Mouse (Mus musculus) midbrain, embryonic 15.5 days (tissue): Measurements from ENCODE around the gene Pabpc6. TPM values are rescaled to one million over a fixed set of nuclear protein-coding genes. Genes with fewer than 3 reads are reported as not detected.

Experiments used
- ATAC-seq: fragments of 200-750 bp; cut with Nextera tagmentation; replicated peaks from 2 replicates; pipeline ENCODE4 v1.8.0; 2017; ENCODE audit warnings: moderate TSS enrichment
- H3K27ac ChIP-seq: fragments of 300-500 bp; sonication (generic); 2 replicates; pipeline ENCODE4 v1.5.1; 2015; ENCODE audit warnings: mild to moderate bottlenecking, inconsistent platforms
- H3K27me3 ChIP-seq: fragments of 300-500 bp; sonication (generic); replicated peaks from 2 replicates; pipeline ENCODE4 v1.6.1; 2015; ENCODE audit warnings: inconsistent platforms
- H3K36me3 ChIP-seq: fragments of 300-500 bp; sonication (generic); replicated peaks from 2 replicates; pipeline ENCODE4 v1.6.1; 2015; ENCODE audit warnings: inconsistent platforms
- H3K4me1 ChIP-seq: fragments of 300-500 bp; sonication (generic); 2 replicates; pipeline ENCODE4 v1.6.1; 2015; ENCODE audit warnings: inconsistent platforms
- H3K4me2 ChIP-seq: fragments of 300-500 bp; sonication (generic); 2 replicates; pipeline ENCODE4 v1.6.1; 2015; ENCODE audit warnings: inconsistent platforms, mild to moderate bottlenecking, moderate library complexity
- H3K4me3 ChIP-seq: fragments of 300-500 bp; sonication (generic); 2 replicates; pipeline ENCODE4 v1.5.1; 2015; ENCODE audit warnings: mild to moderate bottlenecking, inconsistent platforms
- H3K9ac ChIP-seq: fragments of 300-500 bp; sonication (generic); 2 replicates; pipeline ENCODE4 v1.6.1; 2015; ENCODE audit warnings: mild to moderate bottlenecking, inconsistent platforms
- H3K9me3 ChIP-seq: fragments of 300-500 bp; sonication (generic); 2 replicates; pipeline ENCODE4 v1.6.1; 2016; ENCODE audit warnings: inconsistent platforms
- WGBS: fragments of 180-500 bp; shearing (Covaris S2); methylation state at CpG from one replicate; pipeline ENCODE4 v1.1.7; 2015; ENCODE audit warnings: mixed read lengths; 5-methylcytosine and 5-hydroxymethylcytosine counted together
- polyA plus RNA-seq: library from polyadenylated mRNA; unstranded; fragments of >200 nt; fragmentation: Nextera tagmentation; extraction: Ambion mirVana; gene quantifications from 2 replicates; pipeline ENCODE4 v1.2.1, GENCODE M21; 2015

Pabpc6 gene
- polyA plus RNA-seq, 1 experiment from 2014 or later = not detected

DNA sequence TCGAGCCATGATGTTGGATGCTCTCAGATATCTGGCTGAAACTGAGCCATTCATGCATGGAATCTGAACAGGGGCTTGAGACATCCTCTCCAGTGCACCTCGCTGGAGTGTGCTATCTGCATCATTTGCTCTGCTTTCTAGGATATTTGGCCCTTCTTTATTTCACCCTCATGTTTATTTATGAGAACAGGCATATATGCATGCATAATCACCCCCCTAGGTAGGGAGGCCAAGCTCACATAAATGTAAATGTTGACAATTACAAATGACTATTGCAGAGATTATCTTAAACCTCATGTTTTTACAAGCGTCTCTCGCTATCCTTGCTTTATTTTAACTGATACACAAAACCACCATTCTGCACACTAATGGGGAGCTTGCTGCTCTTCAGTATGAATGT, 21.9 kb downstream of the Pabpc6 start:
- Histone ChIP-seq H3K27me3 (no peaks in the 10 kb centered on the region), H3K36me3 (no peaks in the 10 kb centered on the region), H3K4me2 (no peak overlapping the region), H3K4me3 (no peak overlapping the region), H3K27ac (no peak overlapping the region; the same call in 1 of the 2 replicates), H3K9me3 (no peaks in the 10 kb centered on the region), H3K4me1 (0 out of 2 replicates have a peak, but pooled peaks cover 2% of the 10 kb centered on the region), H3K9ac (no peak overlapping the region)
- WGBS = 42% methylated on average over 4 of the region's 4 CpGs
- no peak for ATAC-seq

DNA sequence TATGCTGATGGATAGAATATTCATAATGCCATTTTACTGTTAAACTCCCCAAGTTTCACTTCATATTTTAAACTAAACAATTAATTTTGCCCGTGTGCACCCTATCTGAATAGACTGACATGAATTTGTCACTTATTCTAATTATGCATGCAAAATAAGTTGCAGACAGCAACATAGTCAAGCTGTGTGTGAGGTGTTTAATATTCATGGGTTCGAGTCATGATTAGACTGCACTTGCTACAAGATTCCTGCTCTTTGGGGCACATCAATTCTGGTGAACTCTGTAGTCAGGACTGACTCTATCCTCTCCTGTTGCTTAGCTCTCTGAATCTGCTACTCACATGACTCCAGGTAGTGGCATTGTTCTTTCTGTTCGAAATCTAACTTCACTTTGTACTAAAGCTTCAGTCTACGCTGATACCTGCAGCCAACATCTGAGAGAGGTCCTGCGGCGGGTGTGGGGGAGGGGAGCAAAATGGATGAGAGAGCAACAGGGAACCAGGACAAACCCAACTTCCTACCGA, 25.8 kb downstream of the Pabpc6 start:
- WGBS = 74% methylated on average over 7 of the region's 7 CpGs
- ATAC-seq = no peak
- H3K27me3 ChIP-seq = no peaks in the 10 kb centered on the region
- no peaks in the 10 kb centered on the region for H3K36me3 ChIP-seq
- H3K9me3 ChIP-seq = no peaks in the 10 kb centered on the region
- no peak overlapping the region for H3K27ac ChIP-seq
- H3K4me2 ChIP-seq = no peak overlapping the region
- H3K4me3 ChIP-seq = no peak overlapping the region
- H3K9ac ChIP-seq = no peak overlapping the region
- 0 out of 2 replicates have a peak, but pooled peaks cover 2% of the 10 kb centered on the region for H3K4me1 ChIP-seq

- no peaks in the 10 kb centered on the region for H3K36me3 ChIP-seq
- no peak overlapping the region for H3K9ac ChIP-seq
- 87% methylated on average over 4 of the region's 4 CpGs for WGBS
- no peak overlapping the region for H3K27ac ChIP-seq
- H3K4me2 ChIP-seq = no peak overlapping the region
- H3K9me3 ChIP-seq = no peaks in the 10 kb centered on the region
- H3K4me1 ChIP-seq = no peaks in the 10 kb centered on the region
- H3K4me3 ChIP-seq = no peak overlapping the region
- ATAC-seq = no peak
- no peaks in the 10 kb centered on the region for H3K27me3 ChIP-seq
Observed at GRCm38 (mm10) chr17:9637011-9637410, 32.5 kb downstream of the Pabpc6 start.

GRCm38 (mm10) chr17:9632579-9633252, 36.8 kb downstream of the Pabpc6 start:
- ATAC-seq = no peak
- 59% methylated on average over 16 of the region's 16 CpGs for WGBS
- H3K27me3 ChIP-seq = no peaks in the 10 kb centered on the region
- peak overlapping the region; percentile 49 for H3K27ac ChIP-seq
- H3K4me2 ChIP-seq = no peak overlapping the region
- no peaks in the 10 kb centered on the region for H3K4me1 ChIP-seq
- H3K4me3 ChIP-seq = no peak overlapping the region
- H3K9ac ChIP-seq = no peak overlapping the region
- no peaks in the 10 kb centered on the region for H3K36me3 ChIP-seq
- H3K9me3 ChIP-seq = no peaks in the 10 kb centered on the region

- no peaks in the 10 kb centered on the region for H3K9me3 ChIP-seq
- H3K36me3 ChIP-seq = no peaks in the 10 kb centered on the region
- no peaks in the 10 kb centered on the region for H3K4me1 ChIP-seq
- H3K27ac ChIP-seq = peak overlapping the region; percentile 49
- no peak for ATAC-seq
- H3K4me2 ChIP-seq = no peak overlapping the region
- H3K9ac ChIP-seq = no peak overlapping the region
- no peaks in the 10 kb centered on the region for H3K27me3 ChIP-seq
- H3K4me3 ChIP-seq = no peak overlapping the region
- 66% methylated on average over 5 of the region's 5 CpGs for WGBS
Observed at GRCm38 (mm10) chr17:9632140-9632539, 37.4 kb downstream of the Pabpc6 start.

GRCm38 (mm10) chr17:9631081-9631480, 38.4 kb downstream of the Pabpc6 start:
- Histone ChIP-seq H3K4me1 (no peaks in the 10 kb centered on the region), H3K9me3 (no peaks in the 10 kb centered on the region), H3K4me3 (no peak overlapping the region), H3K4me2 (no peak overlapping the region), H3K36me3 (no peaks in the 10 kb centered on the region), H3K9ac (no peak overlapping the region), H3K27ac (no peak overlapping the region), H3K27me3 (no peaks in the 10 kb centered on the region)
- ATAC-seq = no peak
- WGBS = 50% methylated on average over 1 of the region's 1 CpGs

GRCm38 (mm10) chr17:9627011-9627410, 42.5 kb downstream of the Pabpc6 start:
- ATAC-seq = no peak
- Histone ChIP-seq H3K4me2 (no peak overlapping the region), H3K27me3 (no peaks in the 10 kb centered on the region), H3K4me3 (no peak overlapping the region), H3K36me3 (no peaks in the 10 kb centered on the region), H3K4me1 (no peaks in the 10 kb centered on the region), H3K9me3 (no peaks in the 10 kb centered on the region), H3K9ac (no peak overlapping the region), H3K27ac (no peak overlapping the region)

Other genes with a start within 250 kb of the Pabpc6 start
- gene Gm17728, start 247.7 kb downstream of the Pabpc6 start, polyA plus RNA-seq = not detected in 2 replicates